Mouse (Mus musculus) macrophage (primary cell): ENCODE results near the gene Noxred1. TPM values are rescaled to one million over a fixed set of nuclear protein-coding genes. Genes with fewer than 3 reads are reported as not detected.
A peak's percentile ranks its signal among the peaks of the same experiment; 100 is the strongest.
"Not testable (repeated sequence)": the region's sequence is repeated elsewhere in the genome, so short reads cannot be mapped to it uniquely, and the experiment has no call there.

ENCODE experiments used
- H3K27ac ChIP-seq: fragments of 350-480 bp; formaldehyde crosslinking; 2 replicates; pipeline ENCODE4 v1.9.0; 2021
- H3K36me3 ChIP-seq: fragments of 350-480 bp; formaldehyde crosslinking; 2 replicates; pipeline ENCODE4 v1.9.0; 2021; ENCODE audit errors: inconsistent target
- H3K4me3 ChIP-seq: fragments of 350-480 bp; formaldehyde crosslinking; 2 replicates; pipeline ENCODE4 v1.9.0; 2021; ENCODE audit errors: inconsistent target
- H3K79me2 ChIP-seq: fragments of 350-480 bp; formaldehyde crosslinking; 2 replicates; pipeline ENCODE4 v1.9.0; 2021; ENCODE audit errors: inconsistent target
- WGBS: methylation state at CpG from one replicate; pipeline ENCODE4 v1.1.7; 2026; ENCODE audit warnings: inconsistent platforms; ENCODE audit not compliant: missing documents; 5-methylcytosine and 5-hydroxymethylcytosine counted together
- polyA plus RNA-seq: library from polyadenylated mRNA; stranded (reverse); fragments of 250-400 nt; gene quantifications from 3 replicates; pipeline ENCODE4 v1.2.4, GENCODE M21; 2018; ENCODE audit warnings: inconsistent platforms

Gene Noxred1
- polyA plus RNA-seq, 1 experiment from 2014 or later, result 0.32 TPM

DNA sequence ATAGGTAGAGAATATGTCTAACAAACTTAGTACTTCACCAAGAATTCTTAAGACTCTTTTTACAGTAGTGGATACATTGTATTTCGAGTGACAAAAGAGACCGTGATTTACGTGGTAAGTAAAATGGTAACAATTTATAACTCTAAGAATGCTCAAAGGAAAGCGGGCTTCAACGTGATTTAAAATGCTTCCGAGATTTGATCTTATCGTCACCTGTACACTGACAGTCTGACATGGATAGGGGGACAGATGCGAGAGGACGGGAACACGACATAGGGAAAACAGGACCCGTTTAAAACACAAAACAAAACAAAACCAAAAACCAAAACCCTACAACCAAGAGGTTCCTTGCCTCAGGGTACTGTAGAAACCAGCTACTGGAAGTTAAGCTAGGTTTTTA, 26.9 kb upstream of the Noxred1 start:
- peaks cover 30% of the 10 kb centered on the region for H3K36me3 ChIP-seq
- WGBS, result 22% methylated on average over 11 of the region's 11 CpGs
- H3K4me3 ChIP-seq, result peak overlapping the region; percentile 98
- H3K79me2 ChIP-seq, result peaks cover 71% of the 10 kb centered on the region
- H3K27ac ChIP-seq, result peak overlapping the region; percentile 97

DNA sequence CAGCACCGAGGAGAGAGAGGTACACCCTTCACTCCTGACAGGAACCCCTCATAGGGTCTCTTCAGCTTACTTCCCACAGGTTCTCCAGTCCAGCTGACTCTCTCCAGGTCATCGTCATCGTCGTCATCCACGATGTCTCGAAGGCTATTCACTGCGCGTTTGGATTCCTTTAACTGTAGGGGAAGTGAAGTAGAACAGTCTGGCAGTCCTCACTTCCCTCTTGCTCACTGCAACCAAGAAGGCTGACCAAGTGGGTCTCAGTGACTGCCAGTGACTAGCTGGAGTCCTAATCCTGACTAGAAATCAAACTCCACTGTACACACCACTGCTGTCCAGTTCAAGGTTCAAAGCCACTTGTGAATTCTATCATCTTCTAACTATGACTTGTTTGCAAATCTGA, 22.0 kb upstream of the Noxred1 start:
- Histone ChIP-seq H3K4me3 (no peak overlapping the region), H3K79me2 (peaks cover 51% of the 10 kb centered on the region), H3K36me3 (peaks cover 43% of the 10 kb centered on the region), H3K27ac (peak overlapping the region; percentile 97)
- 65% methylated on average over 8 of the region's 8 CpGs for WGBS

DNA sequence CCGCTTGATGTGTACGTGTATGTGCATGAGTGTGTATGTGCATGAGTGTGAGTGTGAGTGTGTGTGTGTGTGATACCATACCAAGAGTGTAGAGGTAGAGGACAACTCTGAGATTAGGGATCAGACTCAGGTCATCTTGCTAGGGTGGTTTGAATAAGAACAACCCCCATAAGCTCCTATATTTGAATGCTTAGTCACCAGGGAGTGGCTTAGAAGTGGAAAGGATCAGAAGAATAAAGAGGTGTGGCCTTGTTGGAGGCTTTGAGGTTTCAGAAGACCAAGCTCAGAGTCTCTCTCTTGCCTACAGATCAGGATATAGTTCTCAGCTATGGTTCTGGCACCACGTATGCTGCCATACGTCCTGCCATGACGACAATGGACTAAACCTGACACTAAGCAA, 18.1 kb upstream of the Noxred1 start:
- H3K79me2 ChIP-seq, result peaks cover 25% of the 10 kb centered on the region; the same call in 1 of the 2 replicates
- peaks cover 75% of the 10 kb centered on the region for H3K36me3 ChIP-seq
- WGBS, result 97% methylated on average over 5 of the region's 5 CpGs
- H3K27ac ChIP-seq, result peak overlapping the region; percentile 22; the same call in 1 of the 2 replicates
- no peak overlapping the region for H3K4me3 ChIP-seq

DNA sequence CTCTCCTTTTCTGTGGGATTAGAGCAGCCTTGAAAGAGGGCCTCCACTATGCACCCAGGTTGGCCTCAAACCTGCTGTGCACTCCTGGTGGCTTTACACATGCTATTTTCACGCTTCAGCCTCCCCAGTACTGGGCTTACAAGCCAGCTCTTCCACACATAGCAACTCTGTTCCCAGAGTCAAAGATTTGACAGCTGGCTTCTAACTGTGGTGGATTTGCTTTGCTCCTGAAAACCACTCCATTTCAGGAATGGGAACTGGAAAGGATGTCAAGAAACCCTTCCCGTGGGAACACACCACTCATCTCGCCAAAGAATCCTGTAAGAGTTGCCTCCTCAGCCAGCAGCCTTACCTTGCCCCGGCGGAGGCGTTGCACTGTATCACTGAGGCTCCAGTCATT, 15.3 kb upstream of the Noxred1 start:
- H3K27ac ChIP-seq, result no peak overlapping the region
- 96% methylated on average over 6 of the region's 6 CpGs for WGBS
- peaks cover 96% of the 10 kb centered on the region for H3K36me3 ChIP-seq
- no peak overlapping the region for H3K4me3 ChIP-seq
- H3K79me2 ChIP-seq, result peaks cover 18% of the 10 kb centered on the region; the same call in 1 of the 2 replicates

DNA sequence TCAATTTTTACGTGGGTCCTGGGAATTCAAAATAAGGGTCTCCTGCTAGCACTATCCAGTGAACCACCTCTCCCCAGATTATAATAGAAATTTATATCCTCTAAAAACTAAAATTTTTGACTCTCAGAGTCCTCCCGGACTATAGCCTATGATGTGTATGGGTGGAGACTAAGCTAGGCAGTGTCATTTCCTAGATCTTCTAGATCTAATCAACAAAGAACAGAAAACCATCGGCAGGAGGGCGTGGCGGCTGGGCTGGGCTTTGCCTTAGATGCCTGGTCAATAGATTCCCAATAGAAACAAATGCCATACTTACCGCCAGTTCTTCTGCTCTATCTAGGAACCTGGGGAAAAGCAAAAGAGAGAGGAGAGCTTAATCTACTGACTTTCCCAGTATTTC, 11.6 kb upstream of the Noxred1 start:
- H3K27ac ChIP-seq, result no peak overlapping the region
- no peaks in the 10 kb centered on the region for H3K79me2 ChIP-seq
- H3K36me3 ChIP-seq, result peaks cover 90% of the 10 kb centered on the region
- WGBS, result 90% methylated on average over 5 of the region's 6 CpGs
- H3K4me3 ChIP-seq, result no peak overlapping the region

DNA sequence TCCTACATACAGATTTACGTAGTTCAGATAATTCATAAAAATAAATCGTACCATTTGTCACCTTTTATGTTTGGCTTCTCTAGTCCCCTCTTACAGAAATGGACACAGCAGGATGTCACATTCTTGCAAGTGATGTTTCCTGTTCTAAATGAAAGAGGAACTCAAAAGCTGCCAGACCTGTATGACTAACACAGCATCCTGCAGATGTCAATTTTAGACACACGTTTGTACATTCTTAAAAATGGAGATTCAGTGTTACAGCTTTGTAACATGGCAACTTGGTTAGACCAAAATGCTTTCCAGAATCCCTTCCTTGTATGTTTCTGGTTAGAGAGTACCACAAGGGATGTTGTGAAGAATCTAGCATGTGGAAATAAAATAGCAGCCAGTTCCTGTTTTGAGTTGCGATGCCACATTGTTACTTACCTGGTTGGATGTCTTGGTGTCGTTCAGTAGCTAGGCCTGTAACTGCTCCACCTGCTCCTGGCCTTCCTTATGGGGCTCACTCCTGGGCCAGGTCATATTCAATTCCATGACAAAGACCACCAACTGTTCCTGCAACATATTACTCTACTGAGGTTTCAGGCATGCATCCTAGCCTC, 1.5 kb downstream of the Noxred1 start:
- Histone ChIP-seq H3K79me2 (no peaks in the 10 kb centered on the region), H3K27ac (peak overlapping the region; percentile 25; the same call in 1 of the 2 replicates), H3K4me3 (no peak overlapping the region), H3K36me3 (peaks cover 33% of the 10 kb centered on the region)
- WGBS, result 18% methylated on average over 5 of the region's 5 CpGs

DNA sequence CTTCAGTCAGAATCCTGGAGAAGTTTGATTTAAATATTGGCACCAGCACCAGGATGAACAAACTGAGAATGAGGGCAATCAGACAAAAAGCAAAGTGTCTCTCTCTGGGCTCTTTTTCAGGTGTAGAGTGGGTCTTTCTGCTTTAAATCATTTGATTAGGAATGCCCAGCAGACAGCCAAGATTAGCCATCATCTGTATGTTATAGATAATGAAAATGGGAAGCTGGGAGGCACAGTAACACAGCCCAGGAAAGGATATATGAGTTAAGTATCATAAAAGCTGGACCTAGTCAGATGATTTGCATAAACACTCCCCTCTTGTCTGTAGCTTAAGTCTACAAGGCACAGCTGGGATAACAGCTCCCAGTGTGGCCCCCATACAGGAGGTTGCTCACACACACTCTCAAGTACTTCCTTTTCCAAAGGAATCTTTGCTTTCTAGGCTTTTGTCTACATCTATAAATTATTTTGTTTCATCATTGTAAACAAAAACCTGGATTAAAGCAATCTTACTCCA, 8.1 kb downstream of the Noxred1 start:
- no peak overlapping the region for H3K27ac ChIP-seq
- H3K4me3 ChIP-seq, result no peak overlapping the region
- no peaks in the 10 kb centered on the region for H3K79me2 ChIP-seq
- H3K36me3 ChIP-seq, result no peaks in the 10 kb centered on the region

DNA sequence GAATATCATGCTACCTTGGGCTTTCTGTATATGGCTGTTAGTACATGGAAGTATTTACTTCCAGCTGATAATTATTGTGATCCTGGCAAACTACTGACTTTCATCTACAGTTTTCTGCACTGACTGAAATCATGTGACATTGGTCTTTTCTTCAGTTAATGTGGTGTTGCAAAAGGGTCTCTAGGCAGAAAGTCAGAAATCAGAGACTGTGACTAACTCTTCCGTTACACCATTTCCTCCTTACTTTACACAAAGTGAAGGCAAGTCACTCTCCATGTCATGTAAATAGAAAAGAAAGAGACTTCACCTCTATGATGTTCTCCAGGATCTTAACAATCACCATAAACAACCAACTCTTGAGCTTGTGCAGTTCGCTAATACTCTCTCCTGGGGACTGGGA, 8.9 kb downstream of the Noxred1 start:
- Histone ChIP-seq H3K4me3 (no peak overlapping the region), H3K36me3 (no peaks in the 10 kb centered on the region), H3K27ac (no peak overlapping the region; the same call in 1 of the 2 replicates), H3K79me2 (no peaks in the 10 kb centered on the region)
- 59% methylated on average over 2 of the region's 2 CpGs for WGBS

DNA sequence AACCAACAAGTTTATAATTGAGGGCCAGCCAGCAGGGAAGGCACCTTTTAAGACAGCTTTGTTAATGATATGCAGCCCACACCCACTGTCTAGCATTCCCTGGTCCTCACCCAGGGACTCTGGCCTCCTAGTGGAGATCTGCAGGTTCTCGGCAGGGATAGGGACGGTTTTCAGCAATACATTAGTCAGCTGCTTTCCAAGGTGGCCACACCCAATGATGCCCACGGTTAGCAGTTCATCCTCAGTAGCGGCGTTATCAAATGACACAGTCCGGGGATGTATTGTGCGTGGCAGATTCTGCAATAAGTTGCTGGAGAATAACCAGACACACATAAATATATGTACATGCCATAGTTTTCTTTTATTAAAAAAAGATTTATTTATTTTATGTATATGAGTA, 11.7 kb downstream of the Noxred1 start:
- H3K27ac ChIP-seq, result no peak overlapping the region
- no peak overlapping the region for H3K4me3 ChIP-seq
- no peaks in the 10 kb centered on the region for H3K79me2 ChIP-seq
- 84% methylated on average over 7 of the region's 7 CpGs for WGBS
- H3K36me3 ChIP-seq, result no peaks in the 10 kb centered on the region

DNA sequence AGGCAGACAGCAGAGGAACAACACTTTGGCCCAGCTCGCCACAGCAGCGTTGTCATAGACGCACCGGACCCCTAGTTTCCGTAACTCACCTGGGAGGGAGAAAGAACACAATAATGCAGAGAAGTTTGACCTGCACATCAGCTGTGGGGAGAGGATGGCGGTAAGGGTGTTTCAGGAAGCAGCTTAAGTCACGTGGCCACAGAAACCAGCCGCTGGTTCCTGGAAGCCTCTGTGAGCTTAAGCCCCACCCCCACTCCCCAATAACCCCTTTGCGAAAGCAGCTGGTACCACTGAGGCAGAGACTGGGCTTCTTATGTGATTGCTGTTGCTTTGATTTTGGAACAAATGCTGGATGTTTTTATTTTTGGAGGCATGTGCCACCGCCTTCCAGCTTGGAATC, 13.6 kb downstream of the Noxred1 start:
- H3K4me3 ChIP-seq, result no peak overlapping the region

DNA sequence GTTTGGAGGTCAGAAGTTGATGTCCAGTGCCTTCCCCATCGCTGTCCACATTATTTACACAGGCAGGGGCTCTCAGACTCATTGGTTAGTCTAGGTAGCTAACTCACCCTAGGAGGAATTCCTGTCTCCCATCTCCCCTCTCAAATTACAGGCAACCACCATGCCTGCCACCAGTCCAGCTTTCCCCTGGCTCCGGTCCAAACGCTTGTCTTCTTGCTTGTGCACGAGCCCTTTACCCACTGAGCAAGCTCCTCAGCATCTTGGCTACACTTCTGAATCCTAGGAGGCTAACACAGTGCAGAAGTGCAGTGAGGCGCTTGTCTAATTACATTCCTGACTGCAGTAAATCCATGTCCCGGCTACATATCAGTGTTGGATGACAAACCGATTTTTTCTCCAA, 19.2 kb downstream of the Noxred1 start:
- 92% methylated on average over 6 of the region's 7 CpGs for WGBS
- no peaks in the 10 kb centered on the region for H3K79me2 ChIP-seq
- no peak overlapping the region for H3K4me3 ChIP-seq
- no peaks in the 10 kb centered on the region for H3K36me3 ChIP-seq
- H3K27ac ChIP-seq, result no peak overlapping the region

More for the DNA sequence above, 13.6 kb downstream of the Noxred1 start:
- no peaks in the 10 kb centered on the region for H3K79me2 ChIP-seq
- WGBS, result 64% methylated on average over 10 of the region's 10 CpGs
- H3K36me3 ChIP-seq, result no peaks in the 10 kb centered on the region
- H3K27ac ChIP-seq, result no peak overlapping the region

DNA sequence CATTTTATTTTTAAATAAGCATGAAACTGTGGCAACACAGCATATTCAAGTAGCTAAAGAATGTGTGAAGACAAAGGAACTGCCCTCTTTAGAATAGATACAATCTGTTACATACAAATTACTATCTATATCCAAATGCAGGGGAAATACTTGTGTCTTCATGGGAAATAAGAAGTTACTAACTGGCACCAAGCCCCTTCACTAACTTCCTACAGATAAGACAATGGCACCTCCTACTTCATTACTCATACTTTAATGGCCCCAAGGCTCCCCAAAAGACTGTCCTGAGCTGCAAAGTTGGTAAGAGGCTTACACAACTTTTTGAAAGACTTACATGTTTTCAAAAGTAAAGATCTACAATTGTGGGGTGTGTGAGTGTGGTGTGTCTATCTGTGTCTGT, 20.9 kb downstream of the Noxred1 start:
- no peak overlapping the region for H3K27ac ChIP-seq
- H3K4me3 ChIP-seq, result no peak overlapping the region
- H3K79me2 ChIP-seq, result no peaks in the 10 kb centered on the region
- H3K36me3 ChIP-seq, result no peaks in the 10 kb centered on the region

DNA sequence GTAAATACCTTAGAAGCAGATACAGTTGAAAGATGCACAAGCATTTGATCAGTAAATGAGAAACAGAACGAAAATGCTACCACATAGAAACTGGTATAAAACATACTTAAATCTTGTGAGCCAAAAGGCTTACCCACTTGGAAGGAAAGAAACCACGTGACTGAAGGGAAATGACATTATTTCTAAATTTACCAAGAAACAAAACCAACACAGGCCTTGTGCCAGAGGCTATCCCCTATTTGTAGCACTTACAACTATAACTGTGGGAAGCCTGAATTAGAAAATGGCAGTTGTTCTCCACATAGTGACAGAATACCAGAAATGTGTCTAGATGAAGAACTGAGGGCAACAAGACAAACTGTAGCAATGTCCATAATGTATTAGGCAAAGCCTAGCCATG, 22.5 kb downstream of the Noxred1 start:
- WGBS, result 50% methylated on average over 2 of the region's 2 CpGs
- Histone ChIP-seq H3K36me3 (no peaks in the 10 kb centered on the region), H3K27ac (peak overlapping the region; percentile 33), H3K4me3 (no peak overlapping the region), H3K79me2 (no peaks in the 10 kb centered on the region)

DNA sequence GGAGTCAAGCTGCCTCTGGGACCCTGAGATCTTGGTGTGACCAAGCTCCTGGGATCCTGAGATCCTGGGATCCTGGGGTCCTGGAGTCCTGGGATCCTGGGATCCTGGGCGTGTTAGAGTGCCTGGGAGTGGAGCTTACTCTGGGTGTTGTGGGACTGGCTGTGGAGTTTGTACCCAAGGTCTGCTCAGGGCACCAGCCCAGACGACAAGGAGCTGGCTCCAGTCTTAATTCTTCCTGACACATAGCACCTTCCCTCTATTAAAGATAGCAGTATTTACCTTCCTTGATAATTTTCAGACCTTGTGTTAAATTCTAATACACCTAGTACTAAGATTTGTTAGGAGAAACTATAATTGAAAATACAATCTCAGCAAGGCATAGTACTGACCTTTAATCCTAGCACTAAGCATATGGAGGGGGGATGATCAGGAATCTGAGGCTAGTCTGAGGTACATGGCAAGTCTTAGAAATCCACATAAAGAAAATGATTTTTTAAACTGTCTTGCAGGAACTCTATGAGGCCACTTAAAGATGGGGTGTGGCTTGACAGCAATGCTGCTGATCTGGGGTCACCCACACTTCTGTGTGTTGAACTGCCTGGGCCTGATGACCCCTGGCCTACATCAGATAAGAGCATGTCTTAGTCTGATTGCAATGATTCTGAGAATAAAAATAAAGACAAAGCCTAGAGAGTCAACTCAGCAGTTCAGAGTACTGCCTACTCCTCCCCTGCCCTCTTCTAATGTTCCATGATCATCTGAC, 25.5 kb downstream of the Noxred1 start:
- Histone ChIP-seq H3K79me2 (no peaks in the 10 kb centered on the region), H3K27ac (no peak overlapping the region), H3K4me3 (no peak overlapping the region), H3K36me3 (no peaks in the 10 kb centered on the region)
- WGBS, result 90% methylated on average over 2 of the region's 2 CpGs

DNA sequence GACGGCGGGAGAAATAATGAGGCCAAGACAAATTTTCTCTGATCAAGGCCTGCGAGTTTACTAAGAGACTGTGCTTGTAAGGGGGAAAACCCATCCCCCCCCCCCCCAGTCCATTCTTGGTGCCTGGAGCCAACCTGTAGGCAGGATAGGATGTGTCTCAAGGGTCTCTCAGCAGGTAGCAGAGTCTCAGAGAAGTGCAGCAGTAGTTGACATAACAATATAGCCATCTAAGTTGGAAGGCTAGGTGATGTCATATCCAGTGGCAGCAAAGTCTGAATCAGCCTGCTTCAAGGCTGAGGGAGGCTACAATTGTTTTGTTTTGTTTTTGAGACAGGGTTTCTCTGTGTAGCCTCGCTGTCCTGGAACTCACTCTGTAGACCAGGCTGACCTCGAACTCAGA, 32.7 kb downstream of the Noxred1 start:
- not testable (repeated sequence) for H3K4me3 ChIP-seq, H3K27ac ChIP-seq, H3K79me2 ChIP-seq, H3K36me3 ChIP-seq
- WGBS, result 100% methylated on average over 5 of the region's 5 CpGs
